Mouse (Mus musculus) MEL (cell line): ENCODE measurements around the gene Tmem139.

Experiments used
- BHLHE40 ChIP-seq: IDR thresholded peaks from 2 replicates; pipeline ENCODE4 v1.6.1; 2012; ENCODE audit warnings: low read depth, mild to moderate bottlenecking, inconsistent platforms, low read length, improper control_type of control experiment, borderline replicate concordance
- CTCF ChIP-seq, 3 experiments: IDR thresholded peaks in 2 of 3; conservative IDR thresholded peaks in 1 of 3; 2 replicates each; pipeline ENCODE4 v1.5.1; 2011 to 2012; ENCODE audit warnings: low read length in 3 of 3, low read depth in 2 of 3, mild to moderate bottlenecking in 2 of 3, improper control_type of control experiment in 1 of 3, inconsistent platforms in 1 of 3, mixed read lengths in 1 of 3, moderate library complexity in 1 of 3; ENCODE audit not compliant: control insufficient read depth in 1 of 3, insufficient read depth in 1 of 3, poor library complexity in 1 of 3, severe bottlenecking in 1 of 3
- E2F4 ChIP-seq: IDR thresholded peaks from 2 replicates; pipeline ENCODE4 v1.6.1; 2011; ENCODE audit warnings: low read depth, low read length, improper control_type of control experiment, borderline replicate concordance
- EP300 ChIP-seq, 2 experiments: IDR thresholded peaks; 2 replicates each; pipeline ENCODE4 v1.6.1; 2011; ENCODE audit warnings: improper control_type of control experiment in 2 of 2, low read length in 2 of 2, low read depth in 1 of 2, mild to moderate bottlenecking in 1 of 2
- GATA1 ChIP-seq: IDR thresholded peaks from 2 replicates; pipeline ENCODE4 v1.6.1; 2011; ENCODE audit warnings: low read depth, low read length, improper control_type of control experiment
- MAX ChIP-seq: IDR thresholded peaks from 2 replicates; pipeline ENCODE4 v1.6.1; 2011; ENCODE audit warnings: low read length, improper control_type of control experiment
- POLR2A ChIP-seq, 2 experiments: IDR thresholded peaks; 2 replicates each; pipeline ENCODE4 v1.6.1; 2011 to 2012; ENCODE audit warnings: low read length in 2 of 2, mild to moderate bottlenecking in 2 of 2, control low read depth in 1 of 2, improper control_type of control experiment in 1 of 2, low read depth in 1 of 2, moderate library complexity in 1 of 2; ENCODE audit not compliant: control insufficient read depth in 1 of 2, insufficient read depth in 1 of 2, poor library complexity in 1 of 2
- POLR2AphosphoS2 ChIP-seq: IDR thresholded peaks from 2 replicates; pipeline ENCODE4 v1.6.1; 2011; ENCODE audit warnings: low read length, improper control_type of control experiment
- RAD21 ChIP-seq: IDR thresholded peaks from 2 replicates; pipeline ENCODE4 v1.6.1; 2011; ENCODE audit warnings: mild to moderate bottlenecking, low read depth, low read length, improper control_type of control experiment
- TAL1 ChIP-seq: IDR thresholded peaks from 2 replicates; pipeline ENCODE4 v1.6.1; 2012; ENCODE audit warnings: mild to moderate bottlenecking, inconsistent platforms, low read length, moderate library complexity, mixed read lengths
- USF1 ChIP-seq: IDR thresholded peaks from 2 replicates; pipeline ENCODE4 v1.6.1; 2014; ENCODE audit warnings: low read depth, mild to moderate bottlenecking, inconsistent platforms, low read length, improper control_type of control experiment, moderate library complexity
- ZC3H11A ChIP-seq: IDR thresholded peaks from 2 replicates; pipeline ENCODE4 v1.6.1; 2012; ENCODE audit warnings: low read depth, mild to moderate bottlenecking, inconsistent platforms, low read length, improper control_type of control experiment
- ZKSCAN1 ChIP-seq: IDR thresholded peaks from 2 replicates; pipeline ENCODE4 v1.6.1; 2012; ENCODE audit warnings: low read depth, mild to moderate bottlenecking, inconsistent platforms, low read length, improper control_type of control experiment, moderate library complexity
- ZNF384 ChIP-seq: IDR thresholded peaks from 2 replicates; pipeline ENCODE4 v1.6.1; 2012; ENCODE audit warnings: low read depth, mild to moderate bottlenecking, inconsistent platforms, low read length, improper control_type of control experiment

DNA sequence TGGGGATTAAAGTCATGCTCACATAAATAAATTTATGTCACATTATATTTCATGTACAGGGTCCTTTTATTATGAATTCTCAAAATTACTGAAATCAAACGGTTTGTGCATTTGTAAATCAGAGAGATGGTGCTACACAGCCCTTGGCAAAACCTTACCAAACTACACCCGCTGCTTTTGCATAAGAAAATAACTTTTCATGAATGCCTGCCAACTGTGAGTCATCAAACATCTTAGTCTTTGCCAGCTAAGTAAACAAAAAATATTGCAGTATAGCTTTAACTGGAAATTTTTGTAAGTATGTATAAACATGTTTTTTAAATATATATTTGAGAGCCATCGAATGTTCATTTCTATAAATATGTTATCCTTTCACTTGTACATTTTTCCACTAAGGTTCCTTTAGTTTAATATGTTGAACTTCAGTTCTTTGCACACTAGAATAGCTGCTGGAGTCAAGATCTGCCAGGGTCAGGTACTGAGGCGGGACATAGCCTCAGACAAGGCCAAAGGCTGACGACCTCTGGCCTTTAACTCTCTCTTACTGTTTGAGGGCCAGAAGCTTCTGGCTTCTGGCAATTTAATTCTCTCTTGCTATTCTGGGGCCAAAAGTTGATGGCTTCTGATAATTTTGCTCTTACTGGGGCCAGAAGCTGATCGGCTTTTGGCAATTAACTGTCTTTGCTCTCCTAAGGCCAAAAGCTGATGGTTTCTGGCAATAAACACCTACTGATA is 20.3 kb upstream of the Tmem139 start:
- no peak for TF ChIP-seq RAD21
- TF ChIP-seq CTCF (IDR thresholded peaks at IDR 0.05 in 2 of 3, conservative IDR thresholded peaks at IDR 0.05 in 1 of 3; ENCODE audit: control insufficient read depth in 1 of 3, insufficient read depth in 1 of 3, low read depth in 2 of 3, low read length in 3 of 3, poor library complexity in 1 of 3, severe bottlenecking in 1 of 3) = no peak
- TF ChIP-seq ZKSCAN1 = no peak
- no peak for TF ChIP-seq GATA1
- TF ChIP-seq EP300 (IDR thresholded peaks at IDR 0.05; ENCODE audit: low read depth in 1 of 2, low read length in 2 of 2) = no peak
- TF ChIP-seq MAX = no peak
- no peak for TF ChIP-seq BHLHE40
- no peak for TF ChIP-seq E2F4
- no peak for TF ChIP-seq POLR2A (IDR thresholded peaks at IDR 0.05; ENCODE audit: control insufficient read depth in 1 of 2, insufficient read depth in 1 of 2, low read depth in 1 of 2, low read length in 2 of 2, poor library complexity in 1 of 2)
- no peak for TF ChIP-seq POLR2AphosphoS2
- no peak for TF ChIP-seq ZC3H11A
- TF ChIP-seq USF1 = no peak
- TF ChIP-seq ZNF384 = no peak
- TF ChIP-seq TAL1 = no peak
